Mouse (Mus musculus) neural tube, embryonic 11.5 days (tissue): ENCODE measurements around the gene Trub1. TPM values are rescaled to one million over a fixed set of nuclear protein-coding genes. Genes with fewer than 3 reads are reported as not detected.

Experiments
- ATAC-seq: fragments of 200-750 bp; cut with Nextera tagmentation; 2 replicates; pipeline ENCODE4 v1.8.0; 2017; ENCODE audit warnings: moderate number of reproducible peaks, mild to moderate bottlenecking, moderate TSS enrichment, moderate library complexity; ENCODE audit not compliant: insufficient read depth, low FRiP score, low TSS enrichment
- DNase-seq: peaks from one replicate; pipeline ENCODE4 v3.0.0-alpha.2; 2015; ENCODE audit warnings: low spot score
- H3K27ac ChIP-seq: fragments of 300-500 bp; sonication (generic); 2 replicates; pipeline ENCODE4 v1.5.1; 2014; ENCODE audit warnings: low read depth, mild to moderate bottlenecking, low read length
- H3K27me3 ChIP-seq: fragments of 300-500 bp; sonication (generic); 2 replicates; pipeline ENCODE4 v1.6.1; 2014; ENCODE audit warnings: mild to moderate bottlenecking, low read length, mixed read lengths; ENCODE audit not compliant: control insufficient read depth, insufficient read depth
- H3K36me3 ChIP-seq: fragments of 300-500 bp; sonication (generic); 2 replicates; pipeline ENCODE4 v1.6.1; 2014; ENCODE audit warnings: mild to moderate bottlenecking, low read length, moderate library complexity, mixed read lengths; ENCODE audit not compliant: control insufficient read depth, insufficient read depth
- H3K4me1 ChIP-seq: fragments of 300-500 bp; sonication (generic); 2 replicates; pipeline ENCODE4 v1.6.1; 2014; ENCODE audit warnings: low read length, mixed read lengths; ENCODE audit not compliant: control insufficient read depth, insufficient read depth
- H3K4me2 ChIP-seq: fragments of 300-500 bp; sonication (generic); 2 replicates; pipeline ENCODE4 v1.6.1; 2014; ENCODE audit warnings: low read depth, mild to moderate bottlenecking, moderate library complexity
- H3K4me3 ChIP-seq: fragments of 300-500 bp; sonication (generic); 2 replicates; pipeline ENCODE4 v1.5.1; 2014; ENCODE audit warnings: low read depth, low read length
- H3K9ac ChIP-seq: fragments of 300-500 bp; sonication (generic); 2 replicates; pipeline ENCODE4 v1.6.1; 2014; ENCODE audit warnings: mild to moderate bottlenecking, low read length
- H3K9me3 ChIP-seq: fragments of 300-500 bp; sonication (generic); 2 replicates; pipeline ENCODE4 v1.6.1; 2016; ENCODE audit warnings: low read length; ENCODE audit not compliant: control insufficient read depth
- WGBS: fragments of 180-500 bp; shearing (Covaris S2); extraction: QIAGEN DNeasy Blood & Tissue Kit; methylation state at CpG from one replicate; pipeline ENCODE4 v1.1.7; 2014; 5-methylcytosine and 5-hydroxymethylcytosine counted together
- polyA plus RNA-seq: library from polyadenylated mRNA; unstranded; fragments of >200 nt; fragmentation: Nextera tagmentation; extraction: Ambion mirVana; gene quantifications from 2 replicates; pipeline ENCODE4 v1.2.1, GENCODE M21; 2014

Gene Trub1
- polyA plus RNA-seq, 1 experiment from 2014 or later: 19.0 TPM

DNA sequence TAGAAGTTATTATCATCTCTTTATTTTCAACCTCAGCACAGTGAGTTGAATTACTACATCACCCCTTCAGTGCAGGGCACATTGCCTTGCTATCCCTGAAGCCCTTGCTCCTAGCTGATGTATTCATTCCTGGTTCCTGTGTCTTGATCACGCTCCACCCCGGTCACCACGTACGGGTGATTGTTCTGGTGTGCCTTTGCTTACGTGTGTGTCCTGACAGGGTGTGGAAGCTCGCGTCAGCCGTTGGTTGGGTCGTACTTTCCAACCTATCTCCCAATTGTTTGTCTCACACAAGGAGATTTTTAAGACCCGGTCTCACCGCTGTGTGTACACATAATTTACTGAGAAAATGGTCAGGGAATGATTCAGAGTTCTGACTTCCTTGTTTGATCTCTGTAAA lies 58.1 kb downstream of the Trub1 start:
- no peak overlapping the region for H3K4me2 ChIP-seq
- H3K27me3 ChIP-seq: no peaks in the 10 kb centered on the region
- DNase-seq: no peak
- H3K27ac ChIP-seq: no peak overlapping the region
- H3K36me3 ChIP-seq: no peaks in the 10 kb centered on the region
- H3K9me3 ChIP-seq: no peaks in the 10 kb centered on the region
- H3K9ac ChIP-seq: no peak overlapping the region
- H3K4me3 ChIP-seq: no peak overlapping the region
- 92% methylated on average over 11 of the region's 11 CpGs for WGBS
- ATAC-seq: no peak
- H3K4me1 ChIP-seq: 0 out of 2 replicates have a peak, but pooled peaks cover 3% of the 10 kb centered on the region

DNA sequence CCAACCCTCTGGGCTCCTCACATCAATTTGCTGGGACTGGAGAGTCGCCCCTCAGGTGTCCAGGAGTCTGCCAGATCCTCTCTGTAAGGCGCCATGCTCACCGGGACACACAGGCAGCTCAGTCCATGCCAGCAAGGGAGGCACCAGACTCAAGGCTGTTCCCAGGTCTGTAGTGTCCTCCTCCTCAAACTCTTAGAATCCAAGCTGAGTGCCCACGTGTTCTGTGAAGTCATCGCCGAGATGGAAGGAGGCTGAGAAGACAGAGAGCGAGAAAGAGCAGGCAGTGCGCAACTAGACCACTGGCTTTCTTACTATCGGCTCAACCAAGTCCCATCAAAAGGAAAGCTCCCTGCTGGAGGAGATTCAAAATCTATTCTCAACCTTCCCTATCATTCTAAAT lies 60.4 kb downstream of the Trub1 start:
- no peak overlapping the region for H3K4me2 ChIP-seq
- no peak overlapping the region for H3K27ac ChIP-seq
- H3K9ac ChIP-seq: no peak overlapping the region
- no peaks in the 10 kb centered on the region for H3K36me3 ChIP-seq
- WGBS: 92% methylated on average over 9 of the region's 9 CpGs
- H3K27me3 ChIP-seq: no peaks in the 10 kb centered on the region
- H3K4me1 ChIP-seq: 0 out of 2 replicates have a peak, but pooled peaks cover 3% of the 10 kb centered on the region
- ATAC-seq (no peak), DNase-seq (no peak)
- H3K9me3 ChIP-seq: no peaks in the 10 kb centered on the region
- no peak overlapping the region for H3K4me3 ChIP-seq

DNA sequence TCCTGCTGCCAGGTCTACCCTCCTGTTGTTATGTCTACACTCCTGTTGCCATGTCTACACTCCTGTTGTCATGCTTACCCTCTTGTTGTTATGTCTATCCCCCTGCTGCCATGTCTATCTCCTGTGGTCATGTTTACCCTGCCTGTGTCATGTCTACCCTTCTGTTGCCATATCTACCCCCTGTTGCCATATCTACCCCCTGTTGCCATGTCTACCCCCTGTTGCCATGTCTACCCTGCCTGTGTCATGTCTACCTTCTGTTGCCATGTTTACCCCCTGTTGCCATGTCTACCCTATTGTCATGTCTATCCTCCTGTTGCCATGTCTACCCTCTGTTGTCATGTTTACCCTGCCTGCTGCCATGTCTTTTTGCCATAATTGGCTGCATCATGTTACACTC lies 69.0 kb downstream of the Trub1 start:
- DNase-seq (no peak), ATAC-seq (no peak)
- Histone ChIP-seq H3K4me2 (no peak overlapping the region), H3K9ac (no peak overlapping the region), H3K27ac (no peak overlapping the region), H3K4me3 (no peak overlapping the region), H3K36me3 (no peaks in the 10 kb centered on the region), H3K27me3 (no peaks in the 10 kb centered on the region), H3K9me3 (no peaks in the 10 kb centered on the region), H3K4me1 (no peaks in the 10 kb centered on the region)

DNA sequence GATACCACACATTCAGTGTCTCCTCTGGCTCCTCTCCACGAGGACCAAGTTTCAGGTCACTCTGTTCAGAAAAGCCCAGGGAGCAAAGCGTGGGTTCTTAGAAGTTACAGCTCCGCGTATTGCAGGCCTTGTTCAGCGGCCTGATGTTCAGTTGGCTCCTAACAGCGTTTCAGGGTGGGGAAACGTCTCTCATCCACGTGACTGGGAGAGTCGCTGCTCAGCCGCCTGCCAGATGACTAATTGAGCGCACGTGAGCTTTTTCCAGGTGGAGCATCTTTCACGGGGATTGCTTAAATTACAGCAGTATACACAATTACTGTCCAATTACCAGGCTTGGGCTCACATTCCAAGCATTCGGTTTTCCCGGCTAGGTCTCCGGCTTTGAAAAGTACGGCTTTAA lies 70.7 kb downstream of the Trub1 start:
- Histone ChIP-seq H3K36me3 (no peaks in the 10 kb centered on the region), H3K9ac (no peak overlapping the region), H3K9me3 (no peaks in the 10 kb centered on the region), H3K4me3 (no peak overlapping the region), H3K27me3 (no peaks in the 10 kb centered on the region), H3K4me1 (no peaks in the 10 kb centered on the region), H3K27ac (no peak overlapping the region), H3K4me2 (no peak overlapping the region)
- DNase-seq (no peak), ATAC-seq (no peak)
- 77% methylated on average over 17 of the region's 17 CpGs for WGBS

DNA sequence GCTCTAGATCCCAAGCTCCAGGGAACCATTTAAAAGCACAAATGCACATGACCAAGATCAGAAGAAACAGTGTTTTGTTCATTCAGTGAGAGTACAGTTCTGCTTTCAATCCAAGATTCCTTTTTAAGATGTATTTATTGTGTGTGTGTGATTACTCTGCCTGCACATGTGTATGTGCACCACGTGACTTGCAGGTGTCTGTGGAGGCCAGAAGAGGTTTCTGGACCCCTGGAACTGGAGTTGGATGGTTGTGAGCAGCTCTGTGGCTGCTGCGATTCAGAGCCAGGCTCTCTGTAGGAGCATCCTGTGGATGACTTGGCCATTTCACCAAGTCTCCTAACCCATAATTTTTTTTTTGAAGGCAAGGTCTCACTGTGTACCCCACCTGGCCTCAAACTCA lies 73.0 kb downstream of the Trub1 start:
- Histone ChIP-seq H3K4me3 (no peak overlapping the region), H3K27ac (no peak overlapping the region), H3K9ac (no peak overlapping the region), H3K4me1 (no peaks in the 10 kb centered on the region), H3K9me3 (no peaks in the 10 kb centered on the region), H3K4me2 (no peak overlapping the region), H3K27me3 (no peaks in the 10 kb centered on the region), H3K36me3 (no peaks in the 10 kb centered on the region)
- ATAC-seq: no peak
- WGBS: 73% methylated on average over 2 of the region's 2 CpGs
- DNase-seq: no peak

DNA sequence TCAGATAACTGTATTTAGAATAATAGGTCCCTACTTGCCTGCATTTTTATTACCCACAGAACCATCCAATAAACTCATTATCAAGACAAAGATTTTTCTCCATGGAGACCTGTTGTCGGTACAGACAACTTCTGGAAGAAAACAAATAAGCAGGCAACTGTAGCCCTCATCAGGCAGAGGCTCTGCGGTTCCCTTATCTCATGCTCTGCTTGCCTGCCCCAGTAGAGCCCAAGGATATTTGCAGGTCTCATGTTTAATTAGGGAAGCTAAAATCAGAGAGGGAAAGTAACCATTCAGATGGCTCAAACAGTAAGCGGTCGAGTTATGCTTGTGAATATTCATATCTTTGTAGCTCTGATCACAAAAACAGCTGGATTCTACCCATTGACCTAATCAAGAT lies 77.5 kb downstream of the Trub1 start:
- no peak overlapping the region for H3K4me3 ChIP-seq
- H3K4me2 ChIP-seq: no peak overlapping the region
- H3K27ac ChIP-seq: no peak overlapping the region
- no peaks in the 10 kb centered on the region for H3K9me3 ChIP-seq
- H3K4me1 ChIP-seq: no peaks in the 10 kb centered on the region
- no peaks in the 10 kb centered on the region for H3K36me3 ChIP-seq
- H3K27me3 ChIP-seq: no peaks in the 10 kb centered on the region
- no peak overlapping the region for H3K9ac ChIP-seq
- no peak for ATAC-seq
- no peak for DNase-seq
- 90% methylated on average over 4 of the region's 4 CpGs for WGBS

DNA sequence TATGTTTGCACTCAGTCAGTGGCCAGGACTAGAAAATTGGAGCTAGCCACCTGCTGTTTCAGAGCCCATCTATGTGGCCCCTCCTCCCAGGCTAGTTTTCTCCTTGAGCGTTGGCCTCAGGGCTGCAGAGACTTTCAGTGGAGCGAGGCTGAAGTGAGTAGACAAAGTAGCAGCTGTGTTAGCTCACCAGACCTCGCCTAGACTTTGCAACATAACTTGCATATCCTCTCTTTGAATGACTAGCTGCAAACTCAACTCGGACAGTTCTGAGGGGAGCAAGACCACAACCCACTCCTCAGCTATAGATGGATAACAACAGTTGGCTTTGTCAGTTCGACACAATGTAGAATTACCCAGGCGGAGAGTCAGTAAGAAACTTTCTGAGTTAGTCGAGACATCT lies 81.5 kb downstream of the Trub1 start:
- WGBS: 82% methylated on average over 7 of the region's 7 CpGs
- Histone ChIP-seq H3K4me2 (no peak overlapping the region), H3K36me3 (no peaks in the 10 kb centered on the region), H3K4me3 (no peak overlapping the region), H3K9ac (no peak overlapping the region), H3K4me1 (no peaks in the 10 kb centered on the region), H3K9me3 (no peaks in the 10 kb centered on the region), H3K27ac (no peak overlapping the region), H3K27me3 (no peaks in the 10 kb centered on the region)
- no peak for DNase-seq
- no peak for ATAC-seq

DNA sequence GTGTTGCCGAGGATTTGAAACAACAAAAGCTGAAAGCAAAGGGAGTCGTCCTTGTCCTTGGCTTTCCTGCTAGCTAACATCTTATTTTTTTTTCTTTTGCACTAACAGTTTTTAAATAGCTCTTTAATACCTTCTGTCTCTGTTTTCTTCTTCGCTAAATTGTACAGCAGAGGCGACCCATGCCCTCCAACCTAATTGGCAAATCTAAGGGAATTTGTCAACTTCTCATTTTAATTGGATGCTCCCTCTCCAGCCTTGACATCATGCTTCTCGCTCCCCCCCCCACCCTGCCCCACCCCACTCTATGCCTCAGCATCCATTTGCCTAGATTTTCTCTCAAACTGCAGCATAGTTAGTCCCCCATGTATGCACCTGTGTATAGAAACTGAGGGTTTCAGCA lies 83.8 kb downstream of the Trub1 start:
- WGBS: 68% methylated on average over 5 of the region's 5 CpGs
- Histone ChIP-seq H3K9ac (no peak overlapping the region), H3K36me3 (no peaks in the 10 kb centered on the region), H3K27ac (no peak overlapping the region), H3K4me2 (no peak overlapping the region), H3K4me3 (no peak overlapping the region), H3K9me3 (no peaks in the 10 kb centered on the region), H3K27me3 (no peaks in the 10 kb centered on the region), H3K4me1 (no peaks in the 10 kb centered on the region)
- ATAC-seq (no peak), DNase-seq (no peak)

DNA sequence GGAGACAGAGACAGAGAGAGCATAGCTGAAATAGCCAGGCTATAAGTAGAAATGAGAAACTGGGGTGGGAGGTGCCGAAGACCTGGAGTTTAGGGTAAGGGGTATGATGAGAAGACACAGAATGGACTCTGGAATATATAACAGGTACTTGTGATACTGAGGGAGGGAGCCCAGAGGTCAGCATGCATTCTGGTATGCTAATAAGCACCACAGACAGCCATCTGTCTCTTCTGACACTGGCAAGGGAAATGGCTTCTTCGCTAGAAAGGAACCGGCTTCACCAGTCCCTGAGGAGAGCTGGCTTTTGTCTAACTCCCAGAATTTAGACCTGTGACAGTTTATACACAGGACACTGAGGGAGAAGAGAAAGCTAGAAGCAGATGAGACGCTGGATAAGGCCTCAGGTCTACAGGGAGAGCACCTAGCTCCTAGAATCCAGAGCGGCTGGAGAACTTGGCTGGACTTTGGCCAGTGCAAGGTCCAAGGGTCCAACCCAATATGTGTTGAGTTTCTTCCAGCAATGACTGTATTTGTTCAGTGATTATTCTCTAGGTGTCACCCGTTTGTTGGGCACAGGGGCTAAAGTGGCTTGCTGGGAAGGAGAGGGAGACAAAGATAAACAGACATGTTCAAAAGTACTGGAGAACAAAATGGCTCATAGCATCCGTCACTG lies 84.9 kb downstream of the Trub1 start:
- Histone ChIP-seq H3K4me1 (no peaks in the 10 kb centered on the region), H3K9ac (no peak overlapping the region), H3K9me3 (no peaks in the 10 kb centered on the region), H3K36me3 (no peaks in the 10 kb centered on the region), H3K27me3 (no peaks in the 10 kb centered on the region), H3K4me2 (no peak overlapping the region), H3K27ac (no peak overlapping the region), H3K4me3 (no peak overlapping the region)
- DNase-seq (no peak), ATAC-seq (no peak)
- 73% methylated on average over 7 of the region's 7 CpGs for WGBS
